Mouse (Mus musculus) A20 (cell line): ENCODE measurements around the gene Eif3j1.
"Not testable (repeated sequence)": the region's sequence is repeated elsewhere in the genome, so short reads cannot be mapped to it uniquely, and the experiment has no call there.

ENCODE experiments used
- DNase-seq: peaks from one replicate; pipeline ENCODE4 v3.0.0-alpha.2; 2011; ENCODE audit warnings: low read depth, low spot score

The Eif3j1 gene

DNA sequence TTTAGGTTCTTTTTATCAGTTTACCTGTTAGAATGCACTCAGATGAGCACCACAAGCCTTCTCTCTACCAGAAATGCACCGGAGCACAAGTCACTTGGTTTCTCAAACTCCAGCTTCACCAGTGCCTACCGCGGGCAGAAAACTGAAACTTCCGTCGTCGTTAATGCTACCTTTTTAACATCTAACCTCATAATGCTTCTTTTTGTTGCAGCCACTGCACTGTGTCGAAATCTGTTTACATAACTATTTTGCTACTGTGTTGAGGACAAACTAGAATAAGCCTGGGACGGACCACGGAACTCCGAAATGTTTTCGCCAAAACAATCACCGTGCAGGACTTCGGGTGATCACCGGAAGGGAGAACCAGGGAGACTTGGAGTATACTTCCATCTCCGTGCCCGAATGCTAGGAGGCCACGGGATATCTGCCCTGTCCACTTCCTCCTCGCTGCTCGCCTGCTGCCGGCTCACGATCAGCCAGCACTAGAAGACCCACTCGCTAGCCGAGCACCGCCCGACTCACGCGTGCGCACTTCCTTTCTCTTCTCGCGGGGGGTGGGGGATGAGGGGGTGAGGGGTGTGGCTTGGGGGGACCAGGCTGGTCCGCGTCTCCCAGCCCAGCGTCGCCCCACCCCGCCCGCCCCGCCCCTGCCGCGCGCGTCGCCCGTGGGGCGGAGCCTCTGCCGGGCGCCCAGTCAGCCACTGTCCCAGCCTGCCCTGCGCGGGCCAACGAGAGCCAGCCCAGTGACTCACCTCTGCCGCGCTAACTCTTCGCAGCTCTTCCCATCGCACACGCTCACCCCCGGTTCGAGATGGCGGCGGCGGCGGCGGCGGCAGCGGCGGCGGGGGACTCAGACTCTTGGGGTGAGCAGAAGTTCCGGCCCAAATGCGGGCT, at the start of gene Eif3j1:
Gene Eif3j1 (plus strand): TSS at position 685 of the 894 bp plus-strand sequence.
- DNase-seq: peak; percentile 89

DNA sequence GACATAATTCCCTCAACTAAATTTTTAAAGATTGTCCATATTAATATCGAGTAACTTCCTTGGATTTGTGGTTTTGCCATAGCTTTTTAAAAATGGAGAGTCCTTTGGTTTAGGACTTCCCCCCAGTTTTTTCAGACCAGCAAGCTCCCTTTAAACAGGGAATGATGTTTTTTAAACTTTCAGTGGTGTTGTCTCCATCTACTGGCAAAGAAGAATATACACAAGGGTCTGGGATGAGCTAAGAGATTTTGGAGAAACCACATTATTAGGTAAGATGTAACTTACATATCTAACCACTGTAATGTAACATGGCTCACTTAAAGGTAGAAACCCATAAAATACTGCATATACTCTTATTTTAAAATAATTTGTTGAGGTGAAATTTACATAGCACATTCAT, 32.6 kb upstream of the Eif3j1 start:
- DNase-seq: peak; percentile 19

DNA sequence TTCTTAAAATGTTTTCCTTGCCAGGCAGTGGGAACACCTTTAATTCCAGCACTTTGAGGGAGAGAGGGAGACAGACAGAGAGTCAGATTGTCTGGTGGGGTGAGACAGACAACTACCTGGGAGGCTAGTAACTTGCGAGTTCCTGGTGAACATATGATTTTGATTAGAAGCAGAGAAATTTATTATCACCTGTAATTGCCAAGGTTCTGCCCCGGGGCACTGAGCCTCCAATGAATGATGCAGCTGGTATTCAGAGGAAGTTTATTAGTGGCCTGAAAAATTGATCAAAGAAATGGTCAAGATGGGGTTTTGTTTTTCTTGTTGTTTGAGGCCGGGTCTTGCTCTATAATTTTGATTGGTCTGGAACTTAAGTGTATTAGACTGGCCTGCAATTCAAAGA, 19.5 kb upstream of the Eif3j1 start:
- DNase-seq: no peak

DNA sequence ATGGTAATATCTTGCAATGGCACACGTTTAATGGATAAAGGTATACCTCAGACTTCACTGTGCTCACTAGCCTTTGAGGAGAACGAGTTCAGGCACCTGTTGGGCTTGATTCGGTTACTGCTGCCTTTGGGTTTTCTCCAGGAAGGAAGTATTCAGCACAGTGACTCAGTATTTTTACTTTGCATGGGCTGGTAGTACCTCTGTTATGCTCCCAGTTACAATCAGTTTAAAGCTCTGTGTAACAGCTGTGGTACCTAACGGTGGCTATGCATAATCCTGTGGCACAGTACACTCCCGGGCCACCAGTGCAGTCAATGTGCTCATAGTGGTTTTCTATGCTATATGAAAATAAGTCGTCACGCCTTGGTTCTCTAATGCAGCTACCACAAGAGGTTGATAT, 16.9 kb upstream of the Eif3j1 start:
- no peak for DNase-seq

DNA sequence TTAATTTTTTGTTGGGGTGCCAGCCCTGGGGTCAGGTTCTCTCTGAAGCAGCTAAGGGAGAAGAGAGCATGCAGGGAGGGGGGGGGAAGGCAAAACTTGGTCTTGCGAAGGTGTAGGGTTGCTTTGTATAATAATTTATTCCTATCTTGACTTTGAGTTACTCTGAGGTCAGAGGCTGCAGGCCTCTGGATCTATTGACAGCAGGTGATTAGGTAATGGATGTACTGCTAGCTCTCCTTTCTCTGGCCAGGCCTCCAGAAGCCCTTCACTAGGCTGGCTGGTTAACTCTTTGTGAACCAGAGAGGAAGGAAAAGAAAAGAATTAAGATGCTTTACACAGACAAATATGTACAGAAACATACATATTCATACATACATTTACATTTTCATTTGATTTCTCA, 9.6 kb upstream of the Eif3j1 start:
- no peak for DNase-seq

DNA sequence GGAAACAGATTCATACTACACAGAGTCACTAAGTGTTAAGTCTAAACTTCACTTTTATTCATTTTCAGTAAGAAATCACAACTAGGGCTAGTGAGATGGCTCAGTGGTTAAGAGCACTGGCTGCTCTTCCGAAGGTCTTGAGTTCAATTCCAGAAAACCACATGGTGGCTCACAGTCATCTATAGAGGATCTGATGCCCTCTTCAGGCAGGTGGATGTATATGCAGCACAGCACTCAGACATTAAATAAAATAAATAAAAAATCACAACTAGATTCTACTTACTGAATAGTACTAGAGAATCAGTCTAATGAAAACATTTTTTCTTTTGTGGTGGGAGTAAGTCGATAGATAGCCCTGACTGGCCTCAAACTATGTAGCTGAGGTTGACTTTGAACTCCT, 6.1 kb upstream of the Eif3j1 start:
- DNase-seq: peak; percentile 34

DNA sequence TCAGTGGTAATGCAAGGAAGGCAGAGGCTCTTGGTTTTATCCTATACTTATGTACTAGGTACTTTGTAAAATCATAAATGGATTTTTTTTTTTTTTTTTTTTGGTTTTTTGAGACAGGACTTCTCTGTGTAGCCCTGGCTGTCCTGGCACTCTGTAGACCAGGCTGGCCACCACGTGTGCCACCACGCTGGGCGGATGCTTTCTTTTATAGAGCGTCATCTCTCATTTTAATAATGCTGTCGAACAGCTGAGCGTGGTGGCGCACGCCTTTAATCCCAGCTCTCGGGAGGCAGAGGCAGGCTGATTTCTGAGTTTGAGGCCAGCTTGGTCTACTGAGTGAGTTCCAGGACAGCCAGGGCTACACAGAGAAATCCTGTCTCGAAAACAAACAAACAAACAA, 1.3 kb upstream of the Eif3j1 start:
- peak; percentile 42 for DNase-seq

DNA sequence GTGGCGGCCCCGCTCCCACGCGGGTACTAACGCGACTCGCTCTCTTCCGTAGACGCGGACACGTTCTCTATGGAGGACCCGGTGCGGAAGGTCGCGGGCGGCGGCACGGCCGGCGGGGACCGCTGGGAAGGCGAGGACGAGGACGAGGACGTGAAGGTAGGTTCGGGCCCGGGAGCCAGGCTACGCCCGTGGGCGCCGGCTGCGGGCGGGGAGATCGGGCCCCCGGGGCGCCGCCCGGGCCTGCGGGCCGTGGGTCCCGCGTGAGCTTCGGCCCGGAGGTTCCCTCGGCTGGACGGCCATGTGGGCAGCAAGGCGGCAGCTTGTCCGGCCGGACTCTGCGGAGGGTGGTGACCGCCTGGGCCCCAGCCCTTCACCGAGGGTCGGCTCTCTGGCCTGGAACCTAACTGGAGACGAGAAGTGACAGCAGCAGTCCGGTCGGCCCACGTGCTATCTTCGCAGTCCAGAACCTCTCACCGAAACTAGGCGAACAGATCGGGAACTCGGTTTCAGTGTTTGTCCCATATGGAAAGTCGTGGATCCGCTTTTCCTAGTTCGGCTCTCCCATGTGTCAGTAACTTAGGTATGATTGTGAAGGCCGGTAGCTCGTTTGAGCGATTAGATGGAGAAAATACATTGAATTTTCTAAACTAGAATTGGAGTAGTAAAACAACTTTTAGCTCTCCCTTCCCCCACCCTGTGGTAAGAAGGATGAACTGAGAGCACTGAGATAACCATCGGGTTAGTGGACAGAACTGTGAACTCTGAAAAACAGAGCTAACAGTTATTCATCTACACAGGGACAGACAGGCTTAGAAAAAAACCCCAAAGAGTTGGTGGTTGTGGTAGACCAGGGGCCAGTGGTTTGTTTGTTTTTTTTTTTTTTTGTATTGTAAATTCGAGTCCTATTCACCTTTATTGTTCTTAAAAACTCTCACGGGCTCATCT, 682 bp downstream of the Eif3j1 start:
- peak; percentile 61 for DNase-seq

DNA sequence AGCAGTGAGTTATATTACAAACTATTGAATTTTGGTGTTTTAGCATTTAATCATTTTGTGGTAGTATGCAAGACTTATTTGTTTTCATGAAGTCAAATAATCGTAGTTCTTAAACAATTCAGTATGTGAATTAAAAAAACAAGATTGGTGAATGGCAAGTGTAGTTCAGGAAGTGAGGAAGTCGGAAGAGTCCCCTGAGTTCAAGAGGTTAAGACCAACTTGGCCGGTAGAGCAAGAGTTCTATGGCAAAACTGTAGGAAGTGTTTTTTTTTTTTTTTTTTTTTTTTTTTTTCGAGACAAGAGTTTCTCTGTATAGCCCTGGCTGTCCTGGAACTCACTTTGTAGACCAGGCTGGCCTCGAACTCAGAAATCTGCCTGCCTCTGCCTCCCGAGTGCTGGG, 3.6 kb downstream of the Eif3j1 start:
- DNase-seq: no peak

DNA sequence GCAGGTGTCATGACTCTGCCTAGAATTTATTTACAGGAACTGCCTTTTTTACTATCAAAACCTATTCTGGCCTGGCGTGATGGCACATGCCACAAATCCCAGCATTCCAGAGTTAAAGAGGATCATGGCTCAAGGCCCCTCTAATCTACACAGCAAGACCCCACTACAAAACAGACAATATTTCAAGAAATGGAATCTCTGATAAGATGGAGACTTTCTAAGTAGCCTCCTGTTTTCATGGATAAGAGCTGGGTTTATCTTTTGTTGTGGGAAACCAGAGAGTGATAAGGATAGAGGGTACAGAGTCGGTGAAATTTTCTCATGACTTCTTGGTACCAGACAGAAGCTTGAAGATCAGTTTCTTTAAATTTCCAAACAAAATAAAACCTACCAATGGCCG, 7.7 kb downstream of the Eif3j1 start:
- DNase-seq: no peak

DNA sequence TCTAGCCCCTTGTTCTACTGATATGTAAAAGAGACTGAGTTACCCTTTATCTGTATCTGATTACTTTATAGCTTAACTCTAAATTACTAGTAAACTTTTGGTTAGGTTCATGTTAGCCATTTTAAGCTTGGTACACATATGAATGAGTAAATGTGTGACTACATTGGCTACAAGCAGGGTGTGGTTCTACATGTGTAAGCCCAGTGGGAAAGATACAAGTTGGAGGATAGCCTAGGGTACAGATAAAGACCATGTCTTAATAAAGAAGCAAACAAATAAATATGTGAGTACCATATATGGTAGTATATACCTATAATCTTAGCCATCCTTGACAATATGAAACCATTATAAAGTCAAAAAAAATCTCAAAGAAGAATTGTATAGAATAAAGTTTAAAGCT, 15.6 kb downstream of the Eif3j1 start:
- no peak for DNase-seq

DNA sequence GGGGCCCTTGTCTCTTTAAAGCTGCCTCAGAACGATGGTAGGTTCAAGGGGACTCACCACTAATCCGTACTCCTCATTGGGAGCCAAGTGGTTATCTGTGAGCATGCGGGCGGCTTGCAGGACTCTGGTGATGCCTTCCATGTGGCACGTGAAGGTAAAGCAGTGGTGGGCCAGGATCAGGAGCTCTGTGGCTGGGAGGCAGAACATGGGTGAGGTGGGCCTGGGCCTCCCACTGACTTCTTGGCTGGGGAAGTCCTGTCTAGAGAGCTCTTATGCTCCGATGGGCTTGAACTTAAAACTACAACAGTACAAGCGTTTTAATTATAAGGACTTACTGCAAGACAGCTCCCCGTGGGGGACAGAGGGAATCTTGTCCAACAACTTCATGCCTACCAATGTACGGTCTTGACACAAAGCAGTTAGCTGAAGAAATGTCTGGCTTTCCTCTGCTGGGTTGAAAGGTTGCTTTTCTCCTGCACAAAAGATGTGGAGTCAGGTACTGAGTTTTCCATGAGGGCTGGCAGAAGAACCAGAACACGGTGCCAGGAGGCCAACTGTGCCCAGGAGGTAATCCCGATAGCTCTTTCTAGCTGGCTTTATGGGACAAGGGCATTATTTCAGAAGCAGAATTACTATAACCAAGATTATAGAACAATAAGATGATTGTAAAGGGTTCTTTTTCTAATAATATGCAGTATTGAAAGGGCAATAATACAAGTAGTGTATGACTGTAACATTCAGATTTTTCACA, 31.2 kb downstream of the Eif3j1 start:
- DNase-seq: no peak

DNA sequence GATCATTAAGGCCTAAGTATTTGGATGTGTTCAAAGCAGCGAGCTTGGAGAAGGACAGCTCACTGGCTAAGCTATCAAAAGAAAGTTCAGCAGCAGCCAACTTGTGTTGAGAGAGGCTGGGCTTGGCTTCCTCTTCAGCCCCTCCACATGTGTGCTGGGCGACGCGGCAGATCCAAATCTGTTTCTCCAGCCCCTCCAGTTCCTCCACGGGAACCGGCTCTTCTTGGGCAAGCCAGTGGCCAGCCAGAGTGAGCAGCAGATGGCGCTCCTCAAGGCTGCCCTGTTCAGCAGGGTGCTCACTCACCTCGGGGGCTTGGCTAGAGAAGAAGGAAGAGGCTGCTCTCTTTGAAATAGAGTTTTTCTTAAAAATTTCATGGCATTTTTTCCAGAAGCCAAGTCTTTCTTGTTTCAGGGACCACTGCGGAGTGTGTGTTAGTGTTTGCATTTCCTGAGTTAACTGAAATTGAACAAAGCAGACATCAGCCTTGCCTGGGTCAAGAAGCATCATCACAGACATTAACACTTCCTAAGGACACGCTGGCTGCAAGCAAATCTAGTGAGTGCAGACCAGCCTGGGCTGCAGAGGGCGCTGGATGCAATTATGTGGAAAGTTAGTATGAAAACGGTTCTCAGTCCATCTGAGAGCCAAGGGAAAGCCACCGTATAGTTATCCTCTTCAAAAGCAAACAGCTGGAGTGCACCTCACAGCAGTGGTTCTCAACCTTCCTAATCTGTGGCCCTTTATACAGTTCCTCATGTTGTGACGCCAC, 37.0 kb downstream of the Eif3j1 start:
- DNase-seq: peak; percentile 25

DNA sequence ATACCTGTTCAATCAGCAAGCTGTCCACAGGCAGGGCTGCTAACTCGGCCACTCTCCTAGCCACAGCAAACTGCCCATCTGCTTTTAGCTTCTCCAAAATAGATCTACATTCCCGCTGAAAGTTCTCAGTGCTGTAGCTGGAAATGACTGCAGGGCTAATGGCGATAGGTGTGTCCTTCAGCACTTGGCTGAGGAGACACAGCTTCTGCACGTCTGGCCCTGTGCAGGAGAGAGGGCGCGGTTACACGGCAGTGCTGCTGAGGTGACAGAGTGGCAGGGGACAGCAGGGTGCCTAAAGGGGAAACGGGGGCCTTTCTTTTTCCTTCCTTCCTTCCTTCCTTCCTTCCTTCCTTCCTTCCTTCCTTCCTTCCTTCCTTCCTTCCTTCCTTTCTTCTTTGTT, 37.9 kb downstream of the Eif3j1 start:
- no peak for DNase-seq

DNA sequence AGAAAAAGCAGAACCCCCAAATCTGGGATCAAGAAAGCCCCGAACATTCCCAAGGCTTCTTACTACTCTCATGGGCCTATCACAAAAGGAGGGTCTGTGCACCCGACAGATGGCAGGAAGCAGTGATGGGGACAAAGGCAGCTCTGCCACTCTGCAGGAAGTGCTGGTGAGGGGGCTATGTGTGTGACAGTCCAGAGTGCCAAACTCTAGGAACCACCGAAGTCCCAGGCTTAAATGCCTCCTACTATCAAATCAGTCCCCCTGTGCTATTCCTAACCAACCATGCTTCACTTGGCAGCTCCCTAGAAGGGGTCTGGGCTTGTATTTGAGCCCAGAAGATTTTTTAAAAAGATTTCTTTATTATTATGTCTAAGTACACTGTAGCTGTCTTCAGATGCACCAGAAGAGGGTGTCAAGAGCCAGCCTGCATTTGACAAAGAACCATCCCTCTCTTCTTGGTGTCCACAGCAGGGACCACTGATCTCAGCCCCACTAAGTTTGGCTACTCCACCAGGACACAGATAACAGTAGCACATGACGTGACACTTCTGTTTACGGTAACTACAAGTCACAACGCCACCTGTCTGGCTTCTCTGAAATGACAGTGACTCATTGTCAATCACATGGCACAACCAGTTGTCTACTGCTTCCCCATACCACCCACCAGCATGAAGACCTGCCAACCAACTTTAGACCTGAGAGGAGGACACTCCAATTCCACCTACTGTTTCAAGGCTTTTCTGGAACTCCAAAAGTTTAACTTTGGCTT, 41.0 kb downstream of the Eif3j1 start:
- peak; percentile 13 for DNase-seq

DNA sequence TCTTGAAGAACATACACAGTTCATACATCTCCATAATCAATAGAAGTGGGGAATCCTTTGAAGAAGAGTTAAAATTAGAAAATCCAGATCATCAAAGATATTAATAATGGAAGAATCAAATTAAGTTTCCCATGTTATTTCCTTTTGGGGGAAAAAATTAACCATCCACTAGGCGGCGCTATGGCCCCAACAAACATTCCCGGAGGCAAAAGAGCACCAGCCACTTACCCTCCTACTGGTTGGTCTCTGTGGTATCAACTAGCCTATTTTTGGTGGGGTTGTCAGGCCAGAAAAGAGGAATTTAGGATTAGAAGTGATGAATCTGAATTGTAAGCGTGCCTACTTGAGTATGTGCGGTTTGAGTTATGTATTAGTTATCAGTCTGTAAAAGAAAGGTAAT, 41.6 kb downstream of the Eif3j1 start:
- DNase-seq: peak; percentile 58

DNA sequence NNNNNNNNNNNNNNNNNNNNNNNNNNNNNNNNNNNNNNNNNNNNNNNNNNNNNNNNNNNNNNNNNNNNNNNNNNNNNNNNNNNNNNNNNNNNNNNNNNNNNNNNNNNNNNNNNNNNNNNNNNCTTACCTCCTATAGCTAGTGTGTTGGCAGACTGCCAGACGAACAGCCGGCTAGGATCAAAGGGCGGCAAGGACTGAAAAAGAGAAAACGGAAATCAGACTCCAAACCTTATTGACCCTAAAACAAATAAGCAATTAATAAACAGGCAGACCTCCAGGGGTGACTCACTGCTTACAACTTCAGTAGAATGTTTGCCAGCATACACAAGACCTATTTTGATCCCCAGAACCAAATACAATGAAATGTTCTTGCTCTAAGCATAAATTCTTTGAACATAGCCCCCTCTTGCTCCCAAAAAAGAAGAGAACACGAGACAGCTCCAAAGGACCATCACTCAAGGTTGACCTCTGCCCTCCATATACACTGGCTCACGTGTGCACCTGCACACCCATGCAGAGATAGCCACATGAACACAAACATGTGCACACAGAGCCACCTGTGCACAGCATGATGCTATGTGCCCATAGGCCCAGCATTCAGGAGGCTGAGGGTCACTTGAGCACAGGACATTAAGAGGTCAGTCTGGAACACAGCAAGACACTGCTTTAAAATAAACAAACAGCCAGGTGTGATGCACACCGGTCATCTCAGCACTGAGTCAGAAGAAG, 53.5 kb downstream of the Eif3j1 start:
- DNase-seq: no peak

DNA sequence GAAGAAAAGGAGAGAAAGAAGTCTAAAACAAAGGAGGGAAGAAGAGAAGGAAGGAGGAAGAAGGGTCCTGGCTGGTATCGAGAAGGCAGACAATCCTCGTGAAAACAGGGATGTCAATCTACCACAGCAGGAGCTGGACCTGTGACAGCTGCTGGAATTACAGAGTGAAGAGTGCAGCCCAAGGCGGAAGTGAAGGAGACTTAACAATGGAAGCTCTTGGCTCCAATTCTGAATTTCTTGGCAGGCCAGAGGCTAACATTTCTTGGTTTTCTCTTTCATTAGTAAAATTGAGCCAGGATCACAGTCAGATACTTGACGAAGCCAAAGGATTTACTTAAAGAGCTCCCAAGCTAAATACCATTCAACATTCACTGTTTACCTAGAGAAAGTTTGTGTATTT, 58.1 kb downstream of the Eif3j1 start:
- no peak for DNase-seq

DNA sequence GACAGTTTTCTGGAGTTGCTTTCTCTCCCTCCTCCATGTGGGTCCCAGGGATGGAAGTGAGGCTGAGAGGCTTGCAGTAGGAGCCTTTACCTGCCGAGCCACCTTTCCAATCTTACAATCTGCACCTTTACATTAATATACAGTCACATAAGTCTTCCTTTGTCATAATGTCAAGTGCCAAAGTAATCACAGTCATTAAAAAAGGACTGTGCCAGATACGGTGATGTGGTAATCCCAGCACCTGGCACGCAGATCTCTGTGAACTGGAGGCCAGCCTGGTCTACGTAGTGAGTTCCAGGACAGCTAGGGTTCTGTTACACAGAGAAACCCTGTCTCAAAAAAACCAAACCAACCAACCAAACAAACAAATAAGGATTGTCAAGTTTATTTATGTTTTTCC, 65.5 kb downstream of the Eif3j1 start:
- no peak for DNase-seq

DNA sequence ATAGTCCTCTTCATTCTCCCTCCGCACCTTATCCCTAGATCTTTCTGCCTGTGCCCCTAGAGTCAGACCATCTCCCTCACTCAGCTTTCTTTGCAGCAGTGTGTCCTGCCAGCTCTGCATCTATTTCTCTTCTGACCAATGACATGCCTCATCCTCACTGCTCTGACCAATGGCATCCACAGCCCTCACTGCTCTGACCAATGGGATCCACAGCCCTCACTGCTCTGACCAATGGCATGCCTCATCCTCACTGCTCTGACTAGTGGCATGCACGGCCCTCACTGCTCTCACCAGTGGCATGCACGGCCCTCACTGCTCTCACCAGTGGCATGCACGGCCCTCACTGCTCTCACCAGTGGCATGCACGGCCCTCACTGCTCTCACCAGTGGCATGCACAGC, 69.3 kb downstream of the Eif3j1 start:
- DNase-seq: not testable (repeated sequence)
